Mouse (Mus musculus) stomach, postnatal 0 days (tissue): ENCODE measurements around the gene Arsa. TPM values are rescaled to one million over a fixed set of nuclear protein-coding genes. Genes with fewer than 3 reads are reported as not detected.
"Not testable (repeated sequence)": the region's sequence is repeated elsewhere in the genome, so short reads cannot be mapped to it uniquely, and the experiment has no call there.

ENCODE experiments used
- ATAC-seq: fragments of 200-750 bp; cut with Nextera tagmentation; 2 replicates; pipeline ENCODE4 v1.8.0; 2017; ENCODE audit not compliant: low FRiP score, low TSS enrichment
- DNase-seq: peaks from one replicate; pipeline ENCODE4 v3.0.0-alpha.2; 2016; ENCODE audit warnings: low spot score
- H3K27ac ChIP-seq: fragments of 300-500 bp; sonication (generic); replicated peaks from 2 replicates; pipeline ENCODE4 v1.5.1; 2014; ENCODE audit warnings: mild to moderate bottlenecking, control low read depth
- H3K27me3 ChIP-seq: fragments of 300-500 bp; sonication (generic); 2 replicates; pipeline ENCODE4 v1.6.1; 2014; ENCODE audit warnings: low read length; ENCODE audit not compliant: control insufficient read depth, insufficient read depth
- H3K36me3 ChIP-seq: fragments of 300-500 bp; sonication (generic); 2 replicates; pipeline ENCODE4 v1.6.1; 2014; ENCODE audit warnings: low read length, mixed read lengths; ENCODE audit not compliant: control insufficient read depth, insufficient read depth
- H3K4me1 ChIP-seq: fragments of 300-500 bp; sonication (generic); replicated peaks from 2 replicates; pipeline ENCODE4 v1.6.1; 2014; ENCODE audit warnings: antibody characterized with exemption; ENCODE audit not compliant: control insufficient read depth, insufficient read depth
- H3K4me2 ChIP-seq: fragments of 300-500 bp; sonication (generic); replicated peaks from 2 replicates; pipeline ENCODE4 v1.6.1; 2014; ENCODE audit warnings: low read depth, mild to moderate bottlenecking, control low read depth, moderate library complexity
- H3K4me3 ChIP-seq: fragments of 300-500 bp; sonication (generic); 2 replicates; pipeline ENCODE4 v1.5.1; 2014; ENCODE audit warnings: low read depth, low read length, control low read depth
- H3K9ac ChIP-seq: fragments of 300-500 bp; sonication (generic); 2 replicates; pipeline ENCODE4 v1.6.1; 2014; ENCODE audit warnings: mild to moderate bottlenecking, low read length, control low read depth, mixed read lengths
- H3K9me3 ChIP-seq: fragments of 300-500 bp; sonication (generic); 2 replicates; pipeline ENCODE4 v1.6.1; 2016; ENCODE audit warnings: low read length; ENCODE audit not compliant: control insufficient read depth
- CTCF ChIP-seq: IDR thresholded peaks from 2 replicates; pipeline ENCODE4 v1.5.1; 2016; ENCODE audit warnings: antibody characterized with exemption, low read depth, mild to moderate bottlenecking, moderate library complexity
- EP300 ChIP-seq: optimal IDR thresholded peaks from 2 replicates; pipeline ENCODE3; 2016; ENCODE audit warnings: antibody characterized with exemption
- WGBS: fragments of 180-500 bp; shearing (Covaris S2); extraction: QIAGEN DNeasy Blood & Tissue Kit; methylation state at CpG from one replicate; pipeline ENCODE4 v1.1.7; 2014; 5-methylcytosine and 5-hydroxymethylcytosine counted together
- polyA plus RNA-seq: library from polyadenylated mRNA; unstranded; fragments of >200 nt; fragmentation: Nextera tagmentation; extraction: Ambion mirVana; gene quantifications from 2 replicates; pipeline ENCODE4 v1.2.1, GENCODE M21; 2015

Gene Arsa
- polyA plus RNA-seq, 1 experiment from 2014 or later, result 10.3 TPM

- TF ChIP-seq EP300, result no peak
- TF ChIP-seq CTCF, result no peak
- no peaks in the 10 kb centered on the region for H3K9me3 ChIP-seq
- H3K36me3 ChIP-seq, result no peaks in the 10 kb centered on the region
- H3K9ac ChIP-seq, result no peak overlapping the region
- no peak overlapping the region for H3K4me2 ChIP-seq
- no peak for ATAC-seq
- WGBS, result 89% methylated on average over 3 of the region's 3 CpGs
- no peak overlapping the region for H3K4me3 ChIP-seq
- no peak overlapping the region for H3K27ac ChIP-seq
- H3K4me1 ChIP-seq, result no peaks in the 10 kb centered on the region
- H3K27me3 ChIP-seq, result no peaks in the 10 kb centered on the region
- DNase-seq, result no peak
These were observed 46.0 kb downstream of the Arsa start for GRCm38 (mm10) chr15:89431271-89431670.

- H3K4me2 ChIP-seq, H3K27me3 ChIP-seq, H3K36me3 ChIP-seq, H3K27ac ChIP-seq, H3K4me1 ChIP-seq, DNase-seq, H3K9ac ChIP-seq, ATAC-seq, H3K4me3 ChIP-seq, H3K9me3 ChIP-seq: not testable (repeated sequence)
- TF ChIP-seq CTCF, result peak; percentile 2
- 85% methylated on average over 5 of the region's 9 CpGs for WGBS
These were observed 46.5 kb downstream of the Arsa start for GRCm38 (mm10) chr15:89430771-89431170.

GRCm38 (mm10) chr15:89430341-89430740 lies 46.9 kb downstream of the Arsa start:
- peak overlapping the region; percentile 78 for H3K4me3 ChIP-seq
- H3K27me3 ChIP-seq, result no peaks in the 10 kb centered on the region
- peak overlapping the region; percentile 97 for H3K4me2 ChIP-seq
- ATAC-seq (no peak), DNase-seq (no peak)
- 43% methylated on average over 6 of the region's 6 CpGs for WGBS
- no peaks in the 10 kb centered on the region for H3K4me1 ChIP-seq
- no peaks in the 10 kb centered on the region for H3K36me3 ChIP-seq
- H3K9me3 ChIP-seq, result no peaks in the 10 kb centered on the region
- H3K9ac ChIP-seq, result peak overlapping the region; percentile 83
- H3K27ac ChIP-seq, result peak overlapping the region; percentile 98
- TF ChIP-seq CTCF (peak; percentile 25), EP300 (no peak)

- H3K4me3 ChIP-seq, result peak within 1 kb of the TSS; percentile 78
- peak within 1 kb of the TSS; percentile 97 for H3K4me2 ChIP-seq
- ATAC-seq, result peak; percentile 96
- peak within 1 kb of the TSS; percentile 83 for H3K9ac ChIP-seq
- peak within 1 kb of the TSS; percentile 98 for H3K27ac ChIP-seq
- TF ChIP-seq EP300 (no peak), CTCF (no peak)
- DNase-seq, result peak; percentile 93
- H3K27me3 ChIP-seq, result no peaks in the 10 kb centered on the region
- under 1% methylated on average over 70 of the region's 70 CpGs for WGBS
- H3K36me3 ChIP-seq, result no peaks in the 10 kb centered on the region
- no peaks in the 10 kb centered on the region for H3K4me1 ChIP-seq
- H3K9me3 ChIP-seq, result no peaks in the 10 kb centered on the region
These were observed 47.6 kb downstream of the Arsa start, which contains the start of the genes C730034F03Rik, Gm44502 and Chkb for GRCm38 (mm10) chr15:89429352-89430221. Gene C730034F03Rik, plus strand, starts transcription at chr15:89429589. Gene Gm44502, minus strand, starts transcription at chr15:89429696. Gene Chkb, minus strand, starts transcription at chr15:89429908.

- H3K4me1 ChIP-seq, result no peaks in the 10 kb centered on the region
- peak overlapping the region; percentile 83 for H3K9ac ChIP-seq
- 3% methylated on average over 20 of the region's 22 CpGs for WGBS
- TF ChIP-seq EP300 (no peak), CTCF (no peak)
- H3K4me2 ChIP-seq, result peak overlapping the region; percentile 97
- peak overlapping the region; percentile 78 for H3K4me3 ChIP-seq
- ATAC-seq, result peak; percentile 34
- H3K36me3 ChIP-seq, result no peaks in the 10 kb centered on the region
- no peaks in the 10 kb centered on the region for H3K9me3 ChIP-seq
- DNase-seq, result no peak
- H3K27ac ChIP-seq, result peak overlapping the region; percentile 98
- no peaks in the 10 kb centered on the region for H3K27me3 ChIP-seq
These were observed 48.3 kb downstream of the Arsa start for GRCm38 (mm10) chr15:89428821-89429351.

- ATAC-seq, result no peak
These were observed 49.0 kb downstream of the Arsa start for GRCm38 (mm10) chr15:89428136-89428790.

More at GRCm38 (mm10) chr15:89428136-89428790, 49.0 kb downstream of the Arsa start:
- 86% methylated on average over 19 of the region's 19 CpGs for WGBS
- H3K9ac ChIP-seq, result peak overlapping the region; percentile 83
- no peak overlapping the region for H3K27ac ChIP-seq
- no peaks in the 10 kb centered on the region for H3K36me3 ChIP-seq
- H3K27me3 ChIP-seq, result no peaks in the 10 kb centered on the region
- no peak for DNase-seq
- peak overlapping the region; percentile 78 for H3K4me3 ChIP-seq
- TF ChIP-seq CTCF (no peak), EP300 (no peak)
- no peaks in the 10 kb centered on the region for H3K4me1 ChIP-seq
- no peaks in the 10 kb centered on the region for H3K9me3 ChIP-seq
- peak overlapping the region; percentile 97 for H3K4me2 ChIP-seq
